Mouse (Mus musculus) CH12.LX (cell line): Measurements from ENCODE around the gene Zfp94. TPM values are rescaled to one million over a fixed set of nuclear protein-coding genes. Genes with fewer than 3 reads are reported as not detected.

ENCODE experiments used
- DNase-seq: peaks from one replicate; pipeline ENCODE4 v3.0.0-alpha.2; 2013; ENCODE audit errors: extremely low read depth
- H3K27ac ChIP-seq: 2 replicates; pipeline ENCODE4 v1.5.1; 2012; ENCODE audit warnings: low read depth, mild to moderate bottlenecking, control low read depth, moderate library complexity; ENCODE audit not compliant: insufficient read depth
- H3K27me3 ChIP-seq: replicated peaks from 2 replicates; pipeline ENCODE3; 2012; ENCODE audit warnings: inconsistent platforms
- H3K36me3 ChIP-seq, 2 experiments: replicated peaks in 1 of 2; 2 replicates each; pipeline versions ENCODE3 to v1.6.1; 2012; ENCODE audit warnings: inconsistent platforms in 1 of 2, low read length in 1 of 2, mild to moderate bottlenecking in 1 of 2, mixed read lengths in 1 of 2, moderate library complexity in 1 of 2; ENCODE audit not compliant: control insufficient read depth in 1 of 2, insufficient read depth in 1 of 2
- H3K4me1 ChIP-seq, 2 experiments: 2 replicates each; pipeline ENCODE4 v1.6.1; 2012; ENCODE audit warnings: inconsistent platforms in 1 of 2, moderate library complexity in 1 of 2; ENCODE audit not compliant: insufficient read depth in 2 of 2, control insufficient read depth in 1 of 2
- H3K4me2 ChIP-seq: 2 replicates; pipeline ENCODE4 v1.6.1; 2012; ENCODE audit warnings: low read depth, mild to moderate bottlenecking, control low read depth; ENCODE audit not compliant: poor library complexity, insufficient read depth, severe bottlenecking
- H3K4me3 ChIP-seq, 3 experiments: fragments of 150-350 bp in 1 of 3; sonication (generic) in 1 of 3; replicated peaks in 1 of 3; 2 replicates each; pipeline versions ENCODE3 to v1.5.1; 2011 to 2012; ENCODE audit warnings: low read depth in 2 of 3, low read length in 2 of 3, mild to moderate bottlenecking in 2 of 3, moderate library complexity in 2 of 3, control low read depth in 1 of 3, improper control_type of control experiment in 1 of 3, inconsistent platforms in 1 of 3, mixed read lengths in 1 of 3; ENCODE audit not compliant: poor library complexity in 1 of 3
- H3K79me2 ChIP-seq: replicated peaks from 2 replicates; pipeline ENCODE4 v1.6.1; 2012; ENCODE audit warnings: mild to moderate bottlenecking, moderate library complexity; ENCODE audit not compliant: control insufficient read depth, poor library complexity, insufficient read depth, severe bottlenecking; ENCODE audit errors: extremely low read depth
- H3K9ac ChIP-seq: 2 replicates; pipeline ENCODE4 v1.6.1; 2012; ENCODE audit warnings: low read depth, mild to moderate bottlenecking, control low read depth, moderate library complexity; ENCODE audit not compliant: insufficient read depth
- H3K9me3 ChIP-seq: replicated peaks from 2 replicates; pipeline ENCODE3; 2012; ENCODE audit warnings: low read length, inconsistent platforms, mixed read lengths
- BHLHE40 ChIP-seq: IDR thresholded peaks from 2 replicates; pipeline ENCODE4 v1.6.1; 2011; ENCODE audit warnings: mild to moderate bottlenecking, low read depth, low read length, improper control_type of control experiment
- CHD1 ChIP-seq: IDR thresholded peaks from 2 replicates; pipeline ENCODE4 v1.6.1; 2012; ENCODE audit warnings: low read depth, low read length, improper control_type of control experiment, inconsistent platforms
- CHD2 ChIP-seq: IDR thresholded peaks from 2 replicates; pipeline ENCODE4 v1.6.1; 2011; ENCODE audit warnings: low read length, improper control_type of control experiment
- CTCF ChIP-seq, 2 experiments: IDR thresholded peaks in 1 of 2; conservative IDR thresholded peaks in 1 of 2; 2 replicates each; pipeline ENCODE4 v1.5.1; 2011 to 2012; ENCODE audit warnings: low read depth in 2 of 2, low read length in 2 of 2, improper control_type of control experiment in 1 of 2, inconsistent platforms in 1 of 2, mild to moderate bottlenecking in 1 of 2, moderate library complexity in 1 of 2
- E2F4 ChIP-seq: IDR thresholded peaks from 2 replicates; pipeline ENCODE4 v1.6.1; 2011; ENCODE audit warnings: low read depth, low read length, improper control_type of control experiment; ENCODE audit not compliant: insufficient replicate concordance
- ELF1 ChIP-seq: IDR thresholded peaks from 2 replicates; pipeline ENCODE4 v1.6.1; 2014; ENCODE audit warnings: low read depth, mild to moderate bottlenecking, inconsistent platforms, low read length, improper control_type of control experiment
- EP300 ChIP-seq: IDR thresholded peaks from 2 replicates; pipeline ENCODE4 v1.6.1; 2011; ENCODE audit warnings: low read length, improper control_type of control experiment
- GABPA ChIP-seq: IDR thresholded peaks from 2 replicates; pipeline ENCODE4 v1.6.1; 2012; ENCODE audit warnings: low read depth, low read length, improper control_type of control experiment, inconsistent platforms; ENCODE audit not compliant: insufficient replicate concordance
- HCFC1 ChIP-seq: IDR thresholded peaks from 2 replicates; pipeline ENCODE4 v1.6.1; 2012; ENCODE audit warnings: low read depth, mild to moderate bottlenecking, inconsistent platforms, low read length, improper control_type of control experiment
- IRF4 ChIP-seq: IDR thresholded peaks from 2 replicates; pipeline ENCODE4 v1.6.1; 2014; ENCODE audit warnings: low read depth, mild to moderate bottlenecking, inconsistent platforms, low read length, improper control_type of control experiment
- JUN ChIP-seq: IDR thresholded peaks from 2 replicates; pipeline ENCODE4 v1.6.1; 2011; ENCODE audit warnings: low read depth, mild to moderate bottlenecking, low read length, improper control_type of control experiment, moderate library complexity; ENCODE audit not compliant: insufficient read depth
- MAFK ChIP-seq: IDR thresholded peaks from 2 replicates; pipeline ENCODE4 v1.6.1; 2011; ENCODE audit warnings: low read length, improper control_type of control experiment; ENCODE audit not compliant: insufficient replicate concordance
- MAZ ChIP-seq: IDR thresholded peaks from 2 replicates; pipeline ENCODE4 v1.6.1; 2012; ENCODE audit warnings: low read depth, mild to moderate bottlenecking, inconsistent platforms, low read length, improper control_type of control experiment, moderate library complexity
- NRF1 ChIP-seq: IDR thresholded peaks from 2 replicates; pipeline ENCODE4 v1.6.1; 2014; ENCODE audit warnings: low read depth, mild to moderate bottlenecking, inconsistent platforms, low read length, improper control_type of control experiment, moderate library complexity
- PAX5 ChIP-seq: IDR thresholded peaks from 2 replicates; pipeline ENCODE4 v1.6.1; 2012; ENCODE audit warnings: low read length, inconsistent platforms, mixed read lengths
- POLR2AphosphoS2 ChIP-seq: IDR thresholded peaks from 2 replicates; pipeline ENCODE4 v1.6.1; 2011; ENCODE audit warnings: low read depth, low read length, improper control_type of control experiment
- RAD21 ChIP-seq: IDR thresholded peaks from 2 replicates; pipeline ENCODE4 v1.6.1; 2011; ENCODE audit warnings: low read depth, mild to moderate bottlenecking, low read length, improper control_type of control experiment, moderate library complexity
- RCOR1 ChIP-seq: conservative IDR thresholded peaks from 2 replicates; pipeline ENCODE4 v1.6.1; 2012; ENCODE audit warnings: low read depth, mild to moderate bottlenecking, inconsistent platforms, low read length, improper control_type of control experiment
- SIN3A ChIP-seq: IDR thresholded peaks from 2 replicates; pipeline ENCODE4 v1.6.1; 2012; ENCODE audit warnings: low read length, improper control_type of control experiment, inconsistent platforms
- SMC3 ChIP-seq: IDR thresholded peaks from 2 replicates; pipeline ENCODE4 v1.6.1; 2011; ENCODE audit warnings: low read depth, low read length, improper control_type of control experiment
- UBTF ChIP-seq: IDR thresholded peaks from 2 replicates; pipeline ENCODE4 v1.6.1; 2012; ENCODE audit warnings: low read depth, mild to moderate bottlenecking, inconsistent platforms, low read length, improper control_type of control experiment, moderate library complexity
- ZKSCAN1 ChIP-seq: IDR thresholded peaks from 2 replicates; pipeline ENCODE4 v1.6.1; 2012; ENCODE audit warnings: low read depth, inconsistent platforms, low read length, improper control_type of control experiment, borderline replicate concordance
- ZMIZ1 ChIP-seq: IDR thresholded peaks from 2 replicates; pipeline ENCODE4 v1.6.1; 2012; ENCODE audit warnings: low read depth, mild to moderate bottlenecking, inconsistent platforms, low read length, improper control_type of control experiment
- dilution Hi-C: fragments of 300-500 bp; cut with MboI; formaldehyde crosslinking; loops from 2 replicates; pipeline ENCODE4 v1.14.3; 2020; ENCODE audit warnings: low sequenced_read_pairs; ENCODE audit not compliant: extremely low pct_unique_long_range_greater_than_20kb, extremely low pct_ligation_motif_present
- in situ Hi-C: fragments of 300-500 bp; cut with MboI; formaldehyde crosslinking; loops from 3 replicates; pipeline ENCODE4 v1.14.3; 2019; ENCODE audit warnings: low sequenced_read_pairs, low pct_ligation_motif_present, low pct_unique_long_range_greater_than_20kb, mixed read lengths
- polyA plus RNA-seq: library from polyadenylated mRNA; unstranded; fragments of >175 nt; gene quantifications from 2 replicates; pipeline ENCODE4 v1.2.1, GENCODE M21; 2012; ENCODE audit warnings: low read depth; ENCODE audit not compliant: insufficient read length
- total RNA-seq, 2 experiments: library from RNA; depleted of rRNA; stranded (reverse); fragments of 300-350 nt in 1 of 2; fragments of >200 nt in 1 of 2; gene quantifications; 2 replicates each; pipeline ENCODE4 v1.2.3; 2012 to 2014

The Zfp94 gene
- total and polyA plus RNA-seq, 3 experiments, result 3.3 to 6.0 (median 4.5) TPM

DNA sequence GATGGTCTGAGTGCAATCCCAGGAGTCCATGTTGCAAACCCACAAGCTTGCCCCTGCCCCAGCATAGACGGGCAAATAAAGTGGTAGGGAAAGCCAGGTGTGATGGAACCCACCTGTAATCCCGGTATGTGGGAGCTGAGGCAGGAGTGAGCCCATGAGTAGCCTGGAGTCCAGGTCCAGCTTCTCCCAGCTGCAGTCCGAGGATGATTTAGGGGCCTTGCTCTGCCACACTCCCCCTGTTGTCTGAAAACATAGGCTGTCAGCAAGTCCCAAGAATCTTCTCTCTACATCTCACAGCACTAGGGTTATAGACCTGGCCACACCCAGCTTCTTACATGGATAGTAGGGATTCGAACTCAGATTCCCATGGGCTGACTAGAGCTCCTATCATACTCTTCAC is 29.6 kb downstream of the Zfp94 start:
- no peak overlapping the region for H3K9ac ChIP-seq
- H3K9me3 ChIP-seq, result no peaks in the 10 kb centered on the region
- no peak overlapping the region for H3K27ac ChIP-seq
- no peak for DNase-seq
- in situ Hi-C loops, result no loop called here
- H3K4me3 ChIP-seq, result no peak overlapping the region
- H3K36me3 ChIP-seq, result peaks cover 9 to 21% of the 10 kb centered on the region in 2 experiments
- peaks cover 0 to 5% of the 10 kb centered on the region in 2 experiments; a peak in 1 of 4 replicates for H3K4me1 ChIP-seq
- TF ChIP-seq HCFC1 (no peak), IRF4 (no peak), POLR2AphosphoS2 (no peak), ZKSCAN1 (no peak), CHD2 (no peak), CHD1 (no peak), UBTF (no peak), PAX5 (no peak), E2F4 (no peak), RAD21 (no peak), ELF1 (no peak), RCOR1 (no peak), ZMIZ1 (no peak)
- dilution Hi-C loops, result no loop called here
- no peak overlapping the region for H3K4me2 ChIP-seq
- no peaks in the 10 kb centered on the region for H3K79me2 ChIP-seq
- H3K27me3 ChIP-seq, result peaks cover 3% of the 10 kb centered on the region

DNA sequence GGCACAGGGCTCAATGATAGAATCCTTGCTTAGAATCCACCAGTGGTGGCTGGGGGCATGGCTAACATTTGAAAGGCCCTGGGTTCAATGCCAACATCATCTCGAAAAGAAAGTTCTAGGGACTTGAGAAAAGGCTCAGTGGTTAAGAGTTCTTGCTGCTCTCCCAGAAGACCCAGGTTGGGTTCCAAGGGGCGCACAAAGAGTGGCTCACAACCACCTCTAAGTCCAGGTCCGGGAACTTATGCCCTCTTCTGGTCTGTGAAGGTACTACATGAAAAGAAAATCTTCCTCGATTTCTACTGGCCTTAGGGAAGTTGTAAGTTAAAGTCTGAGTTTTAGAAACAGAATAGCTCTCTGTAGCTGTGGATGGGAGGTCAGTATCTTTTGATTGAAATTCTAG is 30.4 kb downstream of the Zfp94 start:
- H3K4me3 ChIP-seq, result no peak overlapping the region
- dilution Hi-C loops, result no loop called here

More for the DNA sequence above, 30.4 kb downstream of the Zfp94 start:
- no peak overlapping the region for H3K9ac ChIP-seq
- no peaks in the 10 kb centered on the region for H3K79me2 ChIP-seq
- peaks cover 6 to 12% of the 10 kb centered on the region in 2 experiments for H3K36me3 ChIP-seq
- no peaks in the 10 kb centered on the region for H3K9me3 ChIP-seq
- peaks cover 0 to 5% of the 10 kb centered on the region in 2 experiments; a peak in 1 of 4 replicates for H3K4me1 ChIP-seq
- peaks cover 3% of the 10 kb centered on the region for H3K27me3 ChIP-seq
- TF ChIP-seq MAZ (no peak), RAD21 (peak; percentile 35), NRF1 (no peak), UBTF (no peak), BHLHE40 (no peak), ZMIZ1 (no peak), PAX5 (no peak), CTCF (conservative IDR thresholded peaks at IDR 0.05 in 1 of 2, IDR thresholded peaks at IDR 0.05 in 1 of 2; ENCODE audit: low read depth in 2 of 2, low read length in 2 of 2) (peak; percentile 26 to 62; a peak in 3 of 4 replicates), MAFK (no peak), EP300 (no peak), JUN (no peak), SIN3A (no peak), IRF4 (no peak), E2F4 (no peak), SMC3 (peak; percentile 61), GABPA (no peak)
- TF ChIP-seq, all 38 proteins: peak for 3
- in situ Hi-C loops, result no loop called here
- peak; percentile 18 for DNase-seq
- no peak overlapping the region for H3K27ac ChIP-seq
- no peak overlapping the region for H3K4me2 ChIP-seq
